Mouse (Mus musculus) limb, embryonic 15.5 days (tissue): ENCODE results near the gene Krtap24-1. TPM values are rescaled to one million over a fixed set of nuclear protein-coding genes. Genes with fewer than 3 reads are reported as not detected.

ENCODE experiments used
- ATAC-seq: fragments of 200-750 bp; cut with Nextera tagmentation; 2 replicates; pipeline ENCODE4 v1.8.0; 2017; ENCODE audit warnings: low read depth, moderate TSS enrichment; ENCODE audit not compliant: insufficient number of reproducible peaks, low FRiP score, low TSS enrichment
- H3K27ac ChIP-seq: fragments of 300-500 bp; sonication (generic); 2 replicates; pipeline ENCODE4 v1.5.1; 2015; ENCODE audit warnings: moderate library complexity, mild to moderate bottlenecking, inconsistent platforms
- H3K27me3 ChIP-seq: fragments of 300-500 bp; sonication (generic); 2 replicates; pipeline ENCODE4 v1.6.1; 2015; ENCODE audit warnings: inconsistent platforms
- H3K36me3 ChIP-seq: fragments of 300-500 bp; sonication (generic); 2 replicates; pipeline ENCODE4 v1.6.1; 2015; ENCODE audit warnings: inconsistent platforms
- H3K4me1 ChIP-seq: fragments of 300-500 bp; sonication (generic); 2 replicates; pipeline ENCODE4 v1.6.1; 2015; ENCODE audit warnings: inconsistent platforms
- H3K4me2 ChIP-seq: fragments of 300-500 bp; sonication (generic); 2 replicates; pipeline ENCODE4 v1.6.1; 2015; ENCODE audit warnings: mild to moderate bottlenecking, inconsistent platforms
- H3K4me3 ChIP-seq: fragments of 300-500 bp; sonication (generic); 2 replicates; pipeline ENCODE4 v1.5.1; 2015; ENCODE audit warnings: mild to moderate bottlenecking, inconsistent platforms
- H3K9ac ChIP-seq: fragments of 300-500 bp; sonication (generic); 2 replicates; pipeline ENCODE4 v1.6.1; 2015; ENCODE audit warnings: inconsistent platforms
- H3K9me3 ChIP-seq: fragments of 300-500 bp; sonication (generic); 2 replicates; pipeline ENCODE4 v1.6.1; 2016; ENCODE audit warnings: inconsistent platforms
- WGBS: fragments of 180-500 bp; shearing (Covaris S2); methylation state at CpG from one replicate; pipeline ENCODE4 v1.1.7; 2015; 5-methylcytosine and 5-hydroxymethylcytosine counted together
- polyA plus RNA-seq: library from polyadenylated mRNA; unstranded; fragments of >200 nt; fragmentation: Nextera tagmentation; extraction: Ambion mirVana; gene quantifications from 2 replicates; pipeline ENCODE4 v1.2.1, GENCODE M21; 2015

Gene Krtap24-1
- polyA plus RNA-seq, 1 experiment from 2014 or later: not detected

- no peak overlapping the region for H3K4me2 ChIP-seq
- no peaks in the 10 kb centered on the region for H3K9me3 ChIP-seq
- no peak for ATAC-seq
- no peaks in the 10 kb centered on the region for H3K36me3 ChIP-seq
- H3K4me3 ChIP-seq: no peak overlapping the region
- H3K4me1 ChIP-seq: peaks cover 8% of the 10 kb centered on the region; the same call in 1 of the 2 replicates
- 36% methylated on average over 1 of the region's 1 CpGs for WGBS
- H3K27ac ChIP-seq: no peak overlapping the region
- H3K27me3 ChIP-seq: peaks cover 5% of the 10 kb centered on the region; the same call in 1 of the 2 replicates
- H3K9ac ChIP-seq: no peak overlapping the region
These were observed 9.6 kb downstream of the Krtap24-1 start for GRCm38 (mm10) chr16:88602464-88602863.

GRCm38 (mm10) chr16:88600303-88600702 is 11.8 kb downstream of the Krtap24-1 start:
- H3K27ac ChIP-seq: no peak overlapping the region
- peak overlapping the region; percentile 21 for H3K4me2 ChIP-seq
- H3K27me3 ChIP-seq: peaks cover 5% of the 10 kb centered on the region; the same call in 1 of the 2 replicates
- H3K9ac ChIP-seq: no peak overlapping the region
- no peak for ATAC-seq
- peaks cover 8% of the 10 kb centered on the region; the same call in 1 of the 2 replicates for H3K4me1 ChIP-seq
- H3K4me3 ChIP-seq: no peak overlapping the region
- 19% methylated on average over 8 of the region's 8 CpGs for WGBS
- H3K9me3 ChIP-seq: no peaks in the 10 kb centered on the region
- H3K36me3 ChIP-seq: no peaks in the 10 kb centered on the region

GRCm38 (mm10) chr16:88599504-88600237 is 12.4 kb downstream of the Krtap24-1 start:
- 5% methylated on average over 16 of the region's 16 CpGs for WGBS
- H3K4me3 ChIP-seq: no peak overlapping the region

GRCm38 (mm10) chr16:88592758-88593157 is 19.3 kb downstream of the Krtap24-1 start:
- Histone ChIP-seq H3K4me2 (no peak overlapping the region), H3K4me3 (no peak overlapping the region), H3K9me3 (no peaks in the 10 kb centered on the region), H3K27ac (no peak overlapping the region), H3K36me3 (no peaks in the 10 kb centered on the region), H3K4me1 (no peaks in the 10 kb centered on the region), H3K9ac (no peak overlapping the region), H3K27me3 (no peaks in the 10 kb centered on the region)
- no peak for ATAC-seq

More at GRCm38 (mm10) chr16:88599504-88600237, 12.4 kb downstream of the Krtap24-1 start:
- Histone ChIP-seq H3K9ac (no peak overlapping the region), H3K9me3 (no peaks in the 10 kb centered on the region), H3K4me2 (peak overlapping the region; percentile 21), H3K27me3 (peaks cover 5% of the 10 kb centered on the region; the same call in 1 of the 2 replicates), H3K36me3 (no peaks in the 10 kb centered on the region), H3K4me1 (peaks cover 8% of the 10 kb centered on the region; the same call in 1 of the 2 replicates), H3K27ac (no peak overlapping the region)
- no peak for ATAC-seq

- Histone ChIP-seq H3K9me3 (no peaks in the 10 kb centered on the region), H3K4me2 (no peak overlapping the region), H3K27me3 (no peaks in the 10 kb centered on the region), H3K4me1 (no peaks in the 10 kb centered on the region), H3K36me3 (no peaks in the 10 kb centered on the region), H3K4me3 (no peak overlapping the region), H3K9ac (no peak overlapping the region), H3K27ac (no peak overlapping the region)
- 84% methylated on average over 9 of the region's 9 CpGs for WGBS
- ATAC-seq: no peak
These were observed 28.7 kb downstream of the Krtap24-1 start for GRCm38 (mm10) chr16:88583338-88583737.

- Histone ChIP-seq H3K36me3 (no peaks in the 10 kb centered on the region), H3K9ac (no peak overlapping the region), H3K27ac (no peak overlapping the region), H3K4me1 (no peaks in the 10 kb centered on the region), H3K9me3 (no peaks in the 10 kb centered on the region), H3K27me3 (no peaks in the 10 kb centered on the region), H3K4me3 (no peak overlapping the region), H3K4me2 (no peak overlapping the region)
- no peak for ATAC-seq
- WGBS: 38% methylated on average over 4 of the region's 4 CpGs
These were observed 36.0 kb downstream of the Krtap24-1 start for GRCm38 (mm10) chr16:88575885-88576679.

- Histone ChIP-seq H3K36me3 (no peaks in the 10 kb centered on the region), H3K27me3 (no peaks in the 10 kb centered on the region), H3K4me3 (no peak overlapping the region), H3K9me3 (no peaks in the 10 kb centered on the region), H3K4me1 (no peaks in the 10 kb centered on the region), H3K4me2 (no peak overlapping the region), H3K27ac (no peak overlapping the region), H3K9ac (no peak overlapping the region)
- 77% methylated on average over 5 of the region's 5 CpGs for WGBS
- no peak for ATAC-seq
These were observed 39.1 kb downstream of the Krtap24-1 start for GRCm38 (mm10) chr16:88572904-88573404.

GRCm38 (mm10) chr16:88570136-88570535 is 41.9 kb downstream of the Krtap24-1 start:
- Histone ChIP-seq H3K4me2 (no peak overlapping the region), H3K4me1 (no peaks in the 10 kb centered on the region), H3K4me3 (no peak overlapping the region), H3K9me3 (no peaks in the 10 kb centered on the region), H3K36me3 (no peaks in the 10 kb centered on the region), H3K27me3 (no peaks in the 10 kb centered on the region), H3K27ac (no peak overlapping the region), H3K9ac (no peak overlapping the region)
- ATAC-seq: no peak

- no peak overlapping the region for H3K4me3 ChIP-seq
- no peaks in the 10 kb centered on the region for H3K9me3 ChIP-seq
- H3K9ac ChIP-seq: no peak overlapping the region
- no peak overlapping the region for H3K27ac ChIP-seq
- 94% methylated on average over 3 of the region's 3 CpGs for WGBS
- H3K27me3 ChIP-seq: no peaks in the 10 kb centered on the region
- H3K4me2 ChIP-seq: no peak overlapping the region
- ATAC-seq: no peak
- H3K4me1 ChIP-seq: no peaks in the 10 kb centered on the region
- H3K36me3 ChIP-seq: no peaks in the 10 kb centered on the region
These were observed 42.3 kb downstream of the Krtap24-1 start for GRCm38 (mm10) chr16:88569732-88570131.

- Histone ChIP-seq H3K9me3 (no peaks in the 10 kb centered on the region), H3K4me1 (no peaks in the 10 kb centered on the region), H3K9ac (no peak overlapping the region), H3K27ac (no peak overlapping the region), H3K27me3 (no peaks in the 10 kb centered on the region), H3K36me3 (no peaks in the 10 kb centered on the region), H3K4me3 (no peak overlapping the region), H3K4me2 (no peak overlapping the region)
- ATAC-seq: no peak
- 65% methylated on average over 1 of the region's 1 CpGs for WGBS
These were observed 43.0 kb downstream of the Krtap24-1 start for GRCm38 (mm10) chr16:88569096-88569495.

- Histone ChIP-seq H3K9ac (no peak within 1 kb of the TSS), H3K4me1 (no peaks in the 10 kb centered on the region), H3K27ac (no peak within 1 kb of the TSS), H3K4me3 (peak within 1 kb of the TSS; percentile 9; the same call in 1 of the 2 replicates), H3K9me3 (no peaks in the 10 kb centered on the region), H3K36me3 (no peaks in the 10 kb centered on the region), H3K4me2 (peak within 1 kb of the TSS; percentile 7; the same call in 1 of the 2 replicates), H3K27me3 (no peaks in the 10 kb centered on the region)
- 66% methylated on average over 6 of the region's 6 CpGs for WGBS
- no peak for ATAC-seq
These were observed 48.8 kb downstream of the Krtap24-1 start, which contains the start of gene Cldn8 for GRCm38 (mm10) chr16:88563045-88563913. Gene Cldn8, minus strand, starts transcription at chr16:88563183.
